Mouse (Mus musculus) adrenal gland, postnatal 4 days (tissue): ENCODE results near the gene 1600014C10Rik. TPM values are rescaled to one million over a fixed set of nuclear protein-coding genes. Genes with fewer than 3 reads are reported as not detected.

Experiments
- DNase-seq, 2 experiments: peaks; one replicate each; pipeline ENCODE4 v3.0.0; 2021 to 2022; ENCODE audit warnings: low spot score in 2 of 2, mixed read lengths in 2 of 2
- long read RNA-seq, 2 experiments: library from polyadenylated mRNA; stranded (forward); transcript quantifications; one replicate each; pipeline ENCODE4 v2.0.0; 2021
- total RNA-seq, 2 experiments: library from RNA; stranded (reverse); gene quantifications; 2 replicates each; pipeline ENCODE4 v1.2.3; 2021

1600014C10Rik gene
- 10 to 100 TPM; 22.0 to 36.5 TPM for total RNA-seq
- long read RNA-seq, experiment 1, transcript 1600014C10Rik-205 (3 exons, 3,283 nt) = major isoform, 30 of 54 reads
- long read RNA-seq, experiment 1, transcript 1600014C10Rik-204 (3 exons, 3,341 nt) = minor isoform, 13 of 54 reads
- long read RNA-seq, experiment 1, partial matches to known transcripts = 0 of 54 reads
- long read RNA-seq, experiment 1, other reads (novel, unspliced or antisense) = 11 of 54 reads
- long read RNA-seq, experiment 2, transcript 1600014C10Rik-204 (3 exons, 3,341 nt) = minor isoform, 10 of 54 reads
- long read RNA-seq, experiment 2, transcript 1600014C10Rik-205 (3 exons, 3,283 nt) = major isoform, 36 of 54 reads
- long read RNA-seq, experiment 2, partial matches to known transcripts = 0 of 54 reads
- long read RNA-seq, experiment 2, other reads (novel, unspliced or antisense) = 6 of 54 reads

GRCm38 (mm10) chr7:38182962-38183687 lies at the start of gene 1600014C10Rik:
TSS of gene 1600014C10Rik (plus strand) at chr7:38183217.
- DNase-seq = peak in 1 of 2 experiments; percentile 14

GRCm38 (mm10) chr7:38134471-38134870 lies 48.5 kb upstream of the 1600014C10Rik start:
- DNase-seq = no peak

GRCm38 (mm10) chr7:38140324-38140723 lies 42.7 kb upstream of the 1600014C10Rik start:
- DNase-seq = no peak

- DNase-seq = peak; percentile 68 to 74
These were observed 41.1 kb upstream of the 1600014C10Rik start for GRCm38 (mm10) chr7:38141747-38142545.

- no peak for DNase-seq
These were observed 35.5 kb upstream of the 1600014C10Rik start for GRCm38 (mm10) chr7:38147477-38147876.

GRCm38 (mm10) chr7:38151706-38152312 lies 31.2 kb upstream of the 1600014C10Rik start:
- no peak for DNase-seq

GRCm38 (mm10) chr7:38152571-38152970 lies 30.4 kb upstream of the 1600014C10Rik start:
- DNase-seq = no peak

- no peak for DNase-seq
These were observed 27.2 kb upstream of the 1600014C10Rik start for GRCm38 (mm10) chr7:38155829-38156228.

- no peak for DNase-seq
These were observed 24.1 kb upstream of the 1600014C10Rik start for GRCm38 (mm10) chr7:38158764-38159458.

- DNase-seq = no peak
These were observed 21.6 kb upstream of the 1600014C10Rik start for GRCm38 (mm10) chr7:38161438-38161837.

- DNase-seq = no peak
These were observed 19.5 kb upstream of the 1600014C10Rik start for GRCm38 (mm10) chr7:38163433-38164050.

GRCm38 (mm10) chr7:38166930-38167645 lies 15.9 kb upstream of the 1600014C10Rik start:
- DNase-seq = no peak

GRCm38 (mm10) chr7:38167724-38168141 lies 15.3 kb upstream of the 1600014C10Rik start:
- DNase-seq = no peak

- no peak for DNase-seq
These were observed 9.1 kb upstream of the 1600014C10Rik start for GRCm38 (mm10) chr7:38173871-38174270.

- DNase-seq = no peak
These were observed 8.5 kb upstream of the 1600014C10Rik start for GRCm38 (mm10) chr7:38174321-38175148.

GRCm38 (mm10) chr7:38176056-38176455 lies 7.0 kb upstream of the 1600014C10Rik start:
- DNase-seq = no peak

GRCm38 (mm10) chr7:38179896-38180295 lies 3.1 kb upstream of the 1600014C10Rik start:
- no peak for DNase-seq

- DNase-seq = no peak
These were observed 1.7 kb upstream of the 1600014C10Rik start for GRCm38 (mm10) chr7:38181366-38181765.
